Mouse (Mus musculus) ES-Bruce4 (cell line): ENCODE results near the gene Slco4c1. TPM values are rescaled to one million over a fixed set of nuclear protein-coding genes. Genes with fewer than 3 reads are reported as not detected.

ENCODE experiments used
- H3K27ac ChIP-seq: 2 replicates; pipeline ENCODE4 v1.5.1; 2012; ENCODE audit warnings: low read length, inconsistent platforms; ENCODE audit not compliant: insufficient read depth
- H3K27me3 ChIP-seq: 2 replicates; pipeline ENCODE4 v1.6.1; 2012; ENCODE audit warnings: mild to moderate bottlenecking, low read length, inconsistent platforms; ENCODE audit not compliant: control insufficient read depth, poor library complexity, insufficient read depth, severe bottlenecking
- H3K36me3 ChIP-seq: 2 replicates; pipeline ENCODE4 v1.6.1; 2012; ENCODE audit warnings: inconsistent platforms, mild to moderate bottlenecking, low read length, moderate library complexity; ENCODE audit not compliant: control insufficient read depth, poor library complexity, insufficient read depth, severe bottlenecking
- H3K4me1 ChIP-seq: one replicate; pipeline ENCODE4 v1.8.1; 2011; ENCODE audit warnings: low read length; ENCODE audit not compliant: control insufficient read depth, insufficient read depth
- H3K4me3 ChIP-seq: 2 replicates; pipeline ENCODE4 v1.5.1; 2011; ENCODE audit warnings: low read depth, mild to moderate bottlenecking, low read length
- H3K9ac ChIP-seq: 2 replicates; pipeline ENCODE4 v1.6.1; 2012; ENCODE audit warnings: low read depth, mild to moderate bottlenecking, inconsistent platforms; ENCODE audit not compliant: poor library complexity, severe bottlenecking
- H3K9me3 ChIP-seq: replicated peaks from 2 replicates; pipeline ENCODE4 v1.6.1; 2012; ENCODE audit warnings: mild to moderate bottlenecking, low read length, inconsistent platforms; ENCODE audit not compliant: control insufficient read depth, poor library complexity, insufficient read depth, severe bottlenecking
- CTCF ChIP-seq: IDR thresholded peaks from one replicate; pipeline ENCODE4 v1.8.1; 2011; ENCODE audit warnings: low read depth, low read length
- EP300 ChIP-seq: IDR thresholded peaks from 2 replicates; pipeline ENCODE4 v1.6.1; 2011; ENCODE audit warnings: low read depth, low read length; ENCODE audit not compliant: insufficient read depth
- POLR2A ChIP-seq: IDR thresholded peaks from one replicate; pipeline ENCODE4 v1.8.1; 2011; ENCODE audit warnings: low read length; ENCODE audit not compliant: insufficient read depth
- polyA plus RNA-seq: library from polyadenylated mRNA; stranded (reverse); fragments of >200 nt; gene quantifications from 2 replicates; pipeline ENCODE4 v1.2.4, GENCODE M21; 2011; ENCODE audit warnings: low read depth; ENCODE audit not compliant: missing spikeins, insufficient read depth, insufficient read length

The Slco4c1 gene
- polyA plus RNA-seq, 1 experiment = 5.7 TPM

GRCm38 (mm10) chr1:96768264-96768663 lies 103.7 kb downstream of the Slco4c1 start:
- TF ChIP-seq EP300 (no peak), CTCF (no peak), POLR2A (no peak)
- no peak overlapping the region for H3K9ac ChIP-seq
- no peaks in the 10 kb centered on the region for H3K9me3 ChIP-seq
- no peak overlapping the region for H3K27ac ChIP-seq
- no peaks in the 10 kb centered on the region for H3K36me3 ChIP-seq
- no peaks in the 10 kb centered on the region for H3K4me1 ChIP-seq
- H3K27me3 ChIP-seq = no peaks in the 10 kb centered on the region
- H3K4me3 ChIP-seq = no peak overlapping the region

- Histone ChIP-seq H3K36me3 (no peaks in the 10 kb centered on the region), H3K27ac (no peak overlapping the region)
- no peak for TF ChIP-seq POLR2A
- TF ChIP-seq CTCF = no peak
- no peak for TF ChIP-seq EP300
These were observed 105.4 kb downstream of the Slco4c1 start for GRCm38 (mm10) chr1:96766535-96766934.

More at GRCm38 (mm10) chr1:96766535-96766934, 105.4 kb downstream of the Slco4c1 start:
- Histone ChIP-seq H3K4me1 (no peaks in the 10 kb centered on the region), H3K9me3 (no peaks in the 10 kb centered on the region), H3K4me3 (no peak overlapping the region), H3K27me3 (no peaks in the 10 kb centered on the region), H3K9ac (no peak overlapping the region)
